Comparison of ENCODE assay signal across 12 mouse cellular contexts in genomic region chr10:99328568-99328967, GRCm38 (mm10).
"Had no signal": no experiment of that assay in that cellular context is flagged by ENCODE, and none has a peak within 500 bp of the region (broad histone marks: within the 10 kb centered on the region; RNA-seq: fewer than 3 reads in every experiment).

No protein-coding gene starts in this region.

- ATAC-seq: midbrain, embryonic 13.5 days; midbrain, embryonic 15.5 days had no signal

- H3K27me3 ChIP-seq: midbrain, embryonic 13.5 days; midbrain, embryonic 15.5 days; neural tube, embryonic 12.5 days had no signal

- H3K9ac ChIP-seq: lung, embryonic 14.5 days; midbrain, embryonic 13.5 days; midbrain, embryonic 15.5 days; neural tube, embryonic 12.5 days had no signal

- H3K4me3 ChIP-seq: megakaryocyte, embryonic 14.5 days; midbrain, embryonic 13.5 days; midbrain, embryonic 15.5 days; neural tube, embryonic 12.5 days had no signal

- H3K36me3 ChIP-seq: midbrain, embryonic 13.5 days; midbrain, embryonic 15.5 days; neural tube, embryonic 12.5 days had no signal

- H3K4me1 ChIP-seq: megakaryocyte, embryonic 14.5 days; midbrain, embryonic 13.5 days; midbrain, embryonic 15.5 days; neural tube, embryonic 12.5 days had no signal

- H3K4me2 ChIP-seq: lung, embryonic 14.5 days; midbrain, embryonic 13.5 days; midbrain, embryonic 15.5 days; neural tube, embryonic 12.5 days had no signal

- H3K27ac ChIP-seq: midbrain, embryonic 13.5 days; midbrain, embryonic 15.5 days; neural tube, embryonic 12.5 days had no signal

- H3K9me3 ChIP-seq: megakaryocyte, embryonic 14.5 days; midbrain, embryonic 13.5 days; midbrain, embryonic 15.5 days; neural tube, embryonic 12.5 days had no signal

- DNase-seq: lung, adult 18-20 months; lung, embryonic 14.5 days; lung, postnatal 10 days; lung, postnatal 4 days; right cerebral cortex, postnatal 14 days; thymus, adult 18-20 months; thymus, postnatal 14 days; thymus, postnatal 36 days had no signal
